Mouse (Mus musculus) MEL (cell line): ENCODE measurements around the gene Frmd4a.

Experiments
- BHLHE40 ChIP-seq: IDR thresholded peaks from 2 replicates; pipeline ENCODE4 v1.6.1; 2012; ENCODE audit warnings: low read depth, mild to moderate bottlenecking, inconsistent platforms, low read length, improper control_type of control experiment, borderline replicate concordance
- CTCF ChIP-seq, 3 experiments: IDR thresholded peaks in 2 of 3; conservative IDR thresholded peaks in 1 of 3; 2 replicates each; pipeline ENCODE4 v1.5.1; 2011 to 2012; ENCODE audit warnings: low read length in 3 of 3, low read depth in 2 of 3, mild to moderate bottlenecking in 2 of 3, improper control_type of control experiment in 1 of 3, inconsistent platforms in 1 of 3, mixed read lengths in 1 of 3, moderate library complexity in 1 of 3; ENCODE audit not compliant: control insufficient read depth in 1 of 3, insufficient read depth in 1 of 3, poor library complexity in 1 of 3, severe bottlenecking in 1 of 3
- GATA1 ChIP-seq: IDR thresholded peaks from 2 replicates; pipeline ENCODE4 v1.6.1; 2011; ENCODE audit warnings: low read depth, low read length, improper control_type of control experiment
- POLR2A ChIP-seq, 2 experiments: IDR thresholded peaks; 2 replicates each; pipeline ENCODE4 v1.6.1; 2011 to 2012; ENCODE audit warnings: low read length in 2 of 2, mild to moderate bottlenecking in 2 of 2, control low read depth in 1 of 2, improper control_type of control experiment in 1 of 2, low read depth in 1 of 2, moderate library complexity in 1 of 2; ENCODE audit not compliant: control insufficient read depth in 1 of 2, insufficient read depth in 1 of 2, poor library complexity in 1 of 2
- ZNF384 ChIP-seq: IDR thresholded peaks from 2 replicates; pipeline ENCODE4 v1.6.1; 2012; ENCODE audit warnings: low read depth, mild to moderate bottlenecking, inconsistent platforms, low read length, improper control_type of control experiment

GRCm38 (mm10) chr2:4506659-4507058 lies 489.1 kb downstream of the Frmd4a start:
- TF ChIP-seq CTCF (IDR thresholded peaks at IDR 0.05 in 2 of 3, conservative IDR thresholded peaks at IDR 0.05 in 1 of 3; ENCODE audit: control insufficient read depth in 1 of 3, insufficient read depth in 1 of 3, low read depth in 2 of 3, low read length in 3 of 3, poor library complexity in 1 of 3, severe bottlenecking in 1 of 3) (no peak), POLR2A (IDR thresholded peaks at IDR 0.05; ENCODE audit: control insufficient read depth in 1 of 2, insufficient read depth in 1 of 2, low read depth in 1 of 2, low read length in 2 of 2, poor library complexity in 1 of 2) (no peak), BHLHE40 (no peak), ZNF384 (no peak), GATA1 (no peak)
